Mouse (Mus musculus) erythroblast, embryonic 14.5 days (primary cell): ENCODE results near the gene Slf2.

Experiments used
- GATA1 ChIP-seq: IDR thresholded peaks from 2 replicates; pipeline ENCODE4 v1.6.1; 2012; ENCODE audit warnings: low read length, inconsistent platforms, mixed read lengths
- TAL1 ChIP-seq: IDR thresholded peaks from 3 replicates; pipeline ENCODE4 v1.6.1; 2012; ENCODE audit warnings: low read length, inconsistent platforms, mixed read lengths

- TF ChIP-seq GATA1 = no peak
- TF ChIP-seq TAL1 = no peak
These were observed 16.3 kb upstream of the Slf2 start for GRCm38 (mm10) chr19:44914481-44915249.
